Mouse (Mus musculus): ENCODE results near the gene Ifit3. TPM values are rescaled to one million over a fixed set of nuclear protein-coding genes. Genes with fewer than 3 reads are reported as not detected.
"Not testable (repeated sequence)": the region's sequence is repeated elsewhere in the genome, so short reads cannot be mapped to it uniquely, and the experiment has no call there.

Ifit3 gene
- polyA plus RNA-seq, 1 experiment from 2014 or later, result 2.0 TPM

- Histone ChIP-seq H3K27ac (no peak overlapping the region), H3K9ac (no peak overlapping the region), H3K4me3 (no peak overlapping the region), H3K4me2 (no peak overlapping the region), H3K9me3 (no peaks in the 10 kb centered on the region), H3K4me1 (no peaks in the 10 kb centered on the region), H3K36me3 (no peaks in the 10 kb centered on the region), H3K27me3 (no peaks in the 10 kb centered on the region)
- ATAC-seq (ENCODE audit: insufficient number of reproducible peaks, low FRiP score, low TSS enrichment, low read depth), result no peak
- 94% methylated on average over 1 of the region's 1 CpGs for WGBS
Observed at GRCm38 (mm10) chr19:34566178-34566784, 17.1 kb upstream of the Ifit3 start.

GRCm38 (mm10) chr19:34568988-34569895 is 14.1 kb upstream of the Ifit3 start:
- Histone ChIP-seq H3K4me1 (no peaks in the 10 kb centered on the region), H3K36me3 (0 out of 2 replicates have a peak, but pooled peaks cover 5% of the 10 kb centered on the region), H3K4me2 (no peak overlapping the region), H3K9me3 (no peaks in the 10 kb centered on the region), H3K27me3 (no peaks in the 10 kb centered on the region), H3K9ac (no peak overlapping the region), H3K4me3 (no peak overlapping the region), H3K27ac (no peak overlapping the region)
- ATAC-seq (ENCODE audit: insufficient number of reproducible peaks, low FRiP score, low TSS enrichment, low read depth), result no peak
- WGBS, result 40% methylated on average over 7 of the region's 7 CpGs

GRCm38 (mm10) chr19:34569896-34570476 is 13.3 kb upstream of the Ifit3 start:
- no peak overlapping the region for H3K9ac ChIP-seq
- 53% methylated on average over 4 of the region's 4 CpGs for WGBS
- H3K27ac ChIP-seq, result no peak overlapping the region
- H3K4me3 ChIP-seq, result no peak overlapping the region
- H3K9me3 ChIP-seq, result no peaks in the 10 kb centered on the region
- ATAC-seq (ENCODE audit: insufficient number of reproducible peaks, low FRiP score, low TSS enrichment, low read depth), result no peak
- H3K4me2 ChIP-seq, result no peak overlapping the region
- H3K4me1 ChIP-seq, result no peaks in the 10 kb centered on the region
- H3K27me3 ChIP-seq, result no peaks in the 10 kb centered on the region
- 0 out of 2 replicates have a peak, but pooled peaks cover 5% of the 10 kb centered on the region for H3K36me3 ChIP-seq

GRCm38 (mm10) chr19:34571080-34571479 is 12.3 kb upstream of the Ifit3 start:
- 58% methylated on average over 1 of the region's 1 CpGs for WGBS
- no peak overlapping the region for H3K9ac ChIP-seq
- no peaks in the 10 kb centered on the region for H3K27me3 ChIP-seq
- H3K4me3 ChIP-seq, result no peak overlapping the region
- H3K4me2 ChIP-seq, result no peak overlapping the region
- no peak for ATAC-seq (ENCODE audit: insufficient number of reproducible peaks, low FRiP score, low TSS enrichment, low read depth)
- H3K9me3 ChIP-seq, result no peaks in the 10 kb centered on the region
- H3K36me3 ChIP-seq, result 0 out of 2 replicates have a peak, but pooled peaks cover 5% of the 10 kb centered on the region
- no peaks in the 10 kb centered on the region for H3K4me1 ChIP-seq
- H3K27ac ChIP-seq, result no peak overlapping the region

GRCm38 (mm10) chr19:34573650-34574049 is 9.7 kb upstream of the Ifit3 start:
- 86% methylated on average over 5 of the region's 5 CpGs for WGBS
- H3K27me3 ChIP-seq, result no peaks in the 10 kb centered on the region
- no peak overlapping the region for H3K4me2 ChIP-seq
- no peak overlapping the region for H3K9ac ChIP-seq
- H3K27ac ChIP-seq, result no peak overlapping the region
- ATAC-seq (ENCODE audit: insufficient number of reproducible peaks, low FRiP score, low TSS enrichment, low read depth), result no peak
- H3K9me3 ChIP-seq, result no peaks in the 10 kb centered on the region
- 0 out of 2 replicates have a peak, but pooled peaks cover 5% of the 10 kb centered on the region for H3K36me3 ChIP-seq
- no peaks in the 10 kb centered on the region for H3K4me1 ChIP-seq
- no peak overlapping the region for H3K4me3 ChIP-seq

- no peak for ATAC-seq (ENCODE audit: insufficient number of reproducible peaks, low FRiP score, low TSS enrichment, low read depth)
- no peaks in the 10 kb centered on the region for H3K4me1 ChIP-seq
- 63% methylated on average over 1 of the region's 1 CpGs for WGBS
- H3K27me3 ChIP-seq, result no peaks in the 10 kb centered on the region
- 0 out of 2 replicates have a peak, but pooled peaks cover 5% of the 10 kb centered on the region for H3K36me3 ChIP-seq
- H3K4me2 ChIP-seq, result no peak overlapping the region
- no peak overlapping the region for H3K27ac ChIP-seq
- no peak overlapping the region for H3K4me3 ChIP-seq
- no peak overlapping the region for H3K9ac ChIP-seq
- H3K9me3 ChIP-seq, result no peaks in the 10 kb centered on the region
Observed at GRCm38 (mm10) chr19:34577121-34577520, 6.2 kb upstream of the Ifit3 start.

GRCm38 (mm10) chr19:34582696-34583095 is 635 bp upstream of the Ifit3 start:
- H3K4me1 ChIP-seq; H3K27ac ChIP-seq; H3K27me3 ChIP-seq; H3K4me2 ChIP-seq; ATAC-seq (ENCODE audit: insufficient number of reproducible peaks, low FRiP score, low TSS enrichment, low read depth); H3K9me3 ChIP-seq; H3K36me3 ChIP-seq; H3K9ac ChIP-seq; H3K4me3 ChIP-seq: not testable (repeated sequence)
- 63% methylated on average over 2 of the region's 2 CpGs for WGBS

GRCm38 (mm10) chr19:34585740-34586458 is 2.6 kb downstream of the Ifit3 start:
- not testable (repeated sequence) for H3K4me1 ChIP-seq; H3K4me3 ChIP-seq; H3K9ac ChIP-seq; H3K36me3 ChIP-seq; ATAC-seq (ENCODE audit: insufficient number of reproducible peaks, low FRiP score, low TSS enrichment, low read depth); H3K27me3 ChIP-seq; H3K9me3 ChIP-seq; H3K4me2 ChIP-seq; H3K27ac ChIP-seq
- WGBS, result 73% methylated on average over 5 of the region's 5 CpGs

- not testable (repeated sequence) for H3K27me3 ChIP-seq; H3K4me1 ChIP-seq; H3K36me3 ChIP-seq; H3K4me2 ChIP-seq; H3K9me3 ChIP-seq; H3K27ac ChIP-seq; H3K4me3 ChIP-seq; ATAC-seq (ENCODE audit: insufficient number of reproducible peaks, low FRiP score, low TSS enrichment, low read depth); H3K9ac ChIP-seq
- 79% methylated on average over 7 of the region's 12 CpGs for WGBS
Observed at GRCm38 (mm10) chr19:34587898-34588692, 4.8 kb downstream of the Ifit3 start.

GRCm38 (mm10) chr19:34588959-34589358 is 5.6 kb downstream of the Ifit3 start:
- Histone ChIP-seq H3K36me3 (no peaks in the 10 kb centered on the region), H3K27ac (no peak overlapping the region), H3K4me1 (no peaks in the 10 kb centered on the region), H3K4me3 (no peak overlapping the region), H3K27me3 (no peaks in the 10 kb centered on the region), H3K9ac (no peak overlapping the region), H3K4me2 (no peak overlapping the region), H3K9me3 (no peaks in the 10 kb centered on the region)
- ATAC-seq (ENCODE audit: insufficient number of reproducible peaks, low FRiP score, low TSS enrichment, low read depth), result no peak

GRCm38 (mm10) chr19:34593456-34593855 is 10.1 kb downstream of the Ifit3 start:
- H3K4me3 ChIP-seq, result no peak overlapping the region
- no peaks in the 10 kb centered on the region for H3K27me3 ChIP-seq
- no peak for ATAC-seq (ENCODE audit: insufficient number of reproducible peaks, low FRiP score, low TSS enrichment, low read depth)
- H3K27ac ChIP-seq, result no peak overlapping the region
- 85% methylated on average over 2 of the region's 2 CpGs for WGBS
- H3K9me3 ChIP-seq, result no peaks in the 10 kb centered on the region
- no peak overlapping the region for H3K4me2 ChIP-seq
- H3K9ac ChIP-seq, result no peak overlapping the region
- no peaks in the 10 kb centered on the region for H3K36me3 ChIP-seq
- peaks cover 2% of the 10 kb centered on the region for H3K4me1 ChIP-seq

Measured in limb, embryonic 15.5 days (tissue).